In the genomic region with DNA sequence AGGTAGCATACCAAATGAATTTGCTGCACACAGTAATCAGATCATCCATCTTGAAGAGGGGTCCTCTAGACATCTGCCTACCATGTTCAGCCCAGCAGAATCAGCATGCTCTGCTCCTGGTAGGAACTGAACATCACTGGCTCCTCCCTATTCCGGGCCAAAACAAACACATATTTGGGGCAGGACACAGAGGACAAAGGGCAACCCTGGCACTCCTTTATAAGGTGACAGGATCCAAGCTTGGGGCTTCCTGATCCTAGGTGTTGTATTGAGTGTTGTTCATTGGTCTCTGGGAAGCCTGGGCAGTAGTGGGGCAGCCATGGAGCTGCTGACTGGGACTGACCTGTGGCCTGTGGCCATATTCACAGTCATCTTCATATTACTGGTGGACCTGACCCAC, we compare ENCODE assay signal across 33 mouse cellular contexts. TPM values are rescaled to one million over a fixed set of nuclear protein-coding genes. Genes with fewer than 3 reads are reported as not detected.
"Had no signal": no experiment of that assay in that cellular context is flagged by ENCODE, and none has a peak within 500 bp of the region (broad histone marks: within the 10 kb centered on the region; RNA-seq: fewer than 3 reads in every experiment).

No protein-coding gene starts in this region.

RNA-seq across cellular contexts. Expression of a gene that starts 18.9 kb away (rescaled TPM):
- total RNA-seq: forebrain, postnatal 0 days; gastrocnemius, adult 8-10 months; gastrocnemius, postnatal 14 days; gastrocnemius, postnatal 36 days; heart, adult 18-20 months; heart, postnatal 14 days; heart, postnatal 36 days; hematopoietic stem cell, adult 5-6 weeks; hindbrain, postnatal 0 days; layer of hippocampus, adult 2 months; layer of hippocampus, postnatal 10 days; left cerebral cortex, adult 2 months; left cerebral cortex, postnatal 14 days; left cerebral cortex, postnatal 36 days had no signal
- polyA plus RNA-seq: forebrain, postnatal 0 days; heart, embryonic 11.5 days; heart, embryonic 13.5 days; heart, embryonic 15.5 days; heart, postnatal 0 days; hindbrain, embryonic 11.5 days; hindbrain, embryonic 13.5 days; hindbrain, embryonic 15.5 days; hindbrain, postnatal 0 days; intestine, postnatal 0 days; limb, embryonic 11.5 days; limb, embryonic 13.5 days had no signal

RNA-seq across cellular contexts. Expression of a gene that starts 45.1 kb away (rescaled TPM):
- total RNA-seq: forebrain, postnatal 0 days; gastrocnemius, postnatal 14 days; gastrocnemius, postnatal 36 days; heart, adult 18-20 months; heart, postnatal 36 days; hematopoietic stem cell, adult 5-6 weeks; hindbrain, postnatal 0 days; layer of hippocampus, postnatal 25 days; left cerebral cortex, postnatal 14 days; left cerebral cortex, postnatal 36 days had no signal
- polyA plus RNA-seq: forebrain, postnatal 0 days; heart, embryonic 15.5 days; heart, postnatal 0 days; hindbrain, embryonic 11.5 days; hindbrain, embryonic 13.5 days; hindbrain, postnatal 0 days; kidney, embryonic 14.5 days; limb, embryonic 11.5 days; limb, embryonic 13.5 days; limb, embryonic 15.5 days had no signal

RNA-seq across cellular contexts. Expression of a gene that starts 58.3 kb away (rescaled TPM):
- total RNA-seq: forebrain, postnatal 0 days; gastrocnemius, postnatal 36 days; heart, adult 18-20 months; heart, postnatal 14 days; hematopoietic stem cell, adult 5-6 weeks; hindbrain, postnatal 0 days; layer of hippocampus, postnatal 10 days; left cerebral cortex, adult 2 months; left cerebral cortex, postnatal 14 days had no signal
- polyA plus RNA-seq: forebrain, postnatal 0 days; gonadal fat pad, adult 2 months; heart, embryonic 11.5 days; heart, embryonic 13.5 days; heart, embryonic 15.5 days; heart, postnatal 0 days; hindbrain, embryonic 11.5 days; hindbrain, embryonic 13.5 days; hindbrain, embryonic 15.5 days; hindbrain, postnatal 0 days; intestine, embryonic 15.5 days; intestine, postnatal 0 days; kidney, embryonic 14.5 days; kidney, embryonic 16.5 days; limb, embryonic 11.5 days; limb, embryonic 13.5 days; limb, embryonic 15.5 days; liver, embryonic 11.5 days; liver, embryonic 13.5 days; liver, embryonic 15.5 days had no signal
